Mouse (Mus musculus) heart, embryonic 11.5 days (tissue): ENCODE data around the gene Lce3b. TPM values are rescaled to one million over a fixed set of nuclear protein-coding genes. Genes with fewer than 3 reads are reported as not detected.

Source experiments
- ATAC-seq: fragments of 200-750 bp; cut with Nextera tagmentation; replicated peaks from 2 replicates; pipeline ENCODE4 v1.8.0; 2017; ENCODE audit warnings: moderate library complexity; ENCODE audit not compliant: insufficient number of reproducible peaks, low FRiP score, low TSS enrichment
- H3K27ac ChIP-seq: fragments of 300-500 bp; sonication (generic); 2 replicates; pipeline ENCODE4 v1.5.1; 2014; ENCODE audit warnings: mild to moderate bottlenecking, low read depth, low read length
- H3K27me3 ChIP-seq: fragments of 300-500 bp; sonication (generic); 2 replicates; pipeline ENCODE4 v1.6.1; 2014; ENCODE audit warnings: mild to moderate bottlenecking, low read length, mixed read lengths; ENCODE audit not compliant: control insufficient read depth, insufficient read depth
- H3K36me3 ChIP-seq: fragments of 300-500 bp; sonication (generic); 2 replicates; pipeline ENCODE4 v1.6.1; 2014; ENCODE audit warnings: mild to moderate bottlenecking, low read length, moderate library complexity, mixed read lengths; ENCODE audit not compliant: control insufficient read depth, insufficient read depth
- H3K4me1 ChIP-seq: fragments of 300-500 bp; sonication (generic); 2 replicates; pipeline ENCODE4 v1.6.1; 2014; ENCODE audit warnings: low read length; ENCODE audit not compliant: control insufficient read depth, insufficient read depth
- H3K4me2 ChIP-seq: fragments of 300-500 bp; sonication (generic); 2 replicates; pipeline ENCODE4 v1.6.1; 2014; ENCODE audit warnings: mild to moderate bottlenecking, moderate library complexity
- H3K4me3 ChIP-seq: fragments of 300-500 bp; sonication (generic); 2 replicates; pipeline ENCODE4 v1.5.1; 2014; ENCODE audit warnings: low read depth, low read length
- H3K9ac ChIP-seq: fragments of 300-500 bp; sonication (generic); 2 replicates; pipeline ENCODE4 v1.6.1; 2014; ENCODE audit warnings: mild to moderate bottlenecking, low read depth, low read length, moderate library complexity
- H3K9me3 ChIP-seq: fragments of 300-500 bp; sonication (generic); replicated peaks from 2 replicates; pipeline ENCODE4 v1.6.1; 2016; ENCODE audit warnings: low read length; ENCODE audit not compliant: control insufficient read depth
- WGBS: fragments of 180-500 bp; shearing (Covaris S2); extraction: QIAGEN DNeasy Blood & Tissue Kit; methylation state at CpG from one replicate; pipeline ENCODE4 v1.1.7; 2014; ENCODE audit not compliant: insufficient replicate concordance; 5-methylcytosine and 5-hydroxymethylcytosine counted together
- polyA plus RNA-seq: library from polyadenylated mRNA; unstranded; fragments of >200 nt; fragmentation: Nextera tagmentation; extraction: Ambion mirVana; gene quantifications from 2 replicates; pipeline ENCODE4 v1.2.1, GENCODE M21; 2014

The Lce3b gene
- polyA plus RNA-seq, result not detected in 2 replicates

DNA sequence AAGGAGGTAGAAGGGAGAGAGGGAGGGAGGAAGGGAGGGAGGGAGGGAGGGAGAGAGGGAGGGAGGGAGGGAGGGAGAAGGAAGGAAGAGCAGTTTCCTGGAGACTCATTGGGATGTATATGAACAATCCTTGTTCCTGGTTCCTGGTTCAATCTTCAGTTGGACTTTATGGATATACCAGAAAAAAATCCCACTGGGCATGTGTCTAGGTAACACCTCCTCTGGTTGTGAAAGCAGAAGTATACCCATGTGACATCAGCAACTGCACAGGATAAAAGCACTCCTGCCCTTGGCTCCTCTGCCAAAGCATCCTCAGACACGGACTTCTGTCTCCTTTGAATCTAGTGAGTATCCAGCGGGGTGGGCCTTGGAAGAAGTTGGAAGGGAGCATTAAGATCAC is at the start of gene Lce3b:
TSS of gene Lce3b (plus strand) at position 301 of the 400 bp plus-strand sequence.
- no peaks in the 10 kb centered on the region for H3K27me3 ChIP-seq
- H3K4me3 ChIP-seq, result no peak within 1 kb of the TSS
- H3K36me3 ChIP-seq, result no peaks in the 10 kb centered on the region
- no peak within 1 kb of the TSS for H3K9ac ChIP-seq
- no peaks in the 10 kb centered on the region for H3K9me3 ChIP-seq
- ATAC-seq, result no peak
- H3K27ac ChIP-seq, result no peak within 1 kb of the TSS
- WGBS, result 59% methylated on average over 2 of the region's 2 CpGs
- no peak within 1 kb of the TSS for H3K4me2 ChIP-seq
- H3K4me1 ChIP-seq, result no peaks in the 10 kb centered on the region

DNA sequence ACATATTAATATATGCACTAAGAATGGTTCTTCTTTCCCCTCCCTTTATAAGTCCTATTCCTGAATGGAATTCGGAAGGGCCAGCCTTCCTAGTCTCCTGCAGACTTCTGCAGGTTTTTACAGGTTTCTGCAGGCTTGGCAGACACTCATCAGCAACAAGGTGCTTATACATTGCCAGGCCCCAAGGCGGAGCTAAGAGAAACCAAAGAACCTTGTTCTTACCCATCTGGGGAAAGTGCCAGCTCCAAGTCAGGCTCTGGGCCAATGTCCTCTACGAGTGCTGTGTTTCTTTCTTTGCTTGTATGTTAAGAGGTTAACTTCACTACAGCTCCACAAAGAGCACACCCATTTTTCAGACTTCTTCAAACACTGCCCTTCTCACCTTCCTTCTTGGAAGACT is 38.7 kb upstream of the Lce3b start:
- ATAC-seq, result no peak
- 70% methylated on average over 3 of the region's 3 CpGs for WGBS
- H3K9ac ChIP-seq, result no peak overlapping the region
- no peak overlapping the region for H3K4me2 ChIP-seq
- H3K27me3 ChIP-seq, result no peaks in the 10 kb centered on the region
- H3K4me3 ChIP-seq, result no peak overlapping the region
- no peaks in the 10 kb centered on the region for H3K9me3 ChIP-seq
- no peak overlapping the region for H3K27ac ChIP-seq
- H3K36me3 ChIP-seq, result no peaks in the 10 kb centered on the region
- no peaks in the 10 kb centered on the region for H3K4me1 ChIP-seq

DNA sequence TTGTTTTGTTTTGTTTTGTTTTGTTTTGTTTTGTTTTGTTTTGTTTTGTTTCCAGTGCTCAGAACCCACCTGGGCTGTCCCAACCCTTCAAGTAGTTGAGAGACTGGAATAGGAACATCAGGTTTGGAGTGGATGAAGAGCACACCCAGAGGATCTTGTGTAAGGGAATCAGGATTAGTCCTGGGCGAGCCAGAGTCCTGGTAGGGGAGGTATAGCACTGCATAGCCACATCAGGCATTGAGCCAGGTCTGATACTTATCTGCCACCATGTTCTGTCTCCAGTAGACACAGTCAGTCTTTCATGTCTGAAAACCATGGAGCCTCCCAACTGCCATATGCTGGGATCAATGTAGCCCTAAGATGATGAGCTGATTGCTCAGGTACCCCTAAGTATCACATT is 38.3 kb upstream of the Lce3b start:
- no peaks in the 10 kb centered on the region for H3K27me3 ChIP-seq
- H3K4me1 ChIP-seq, result no peaks in the 10 kb centered on the region
- H3K9ac ChIP-seq, result no peak overlapping the region
- H3K36me3 ChIP-seq, result no peaks in the 10 kb centered on the region
- H3K9me3 ChIP-seq, result no peaks in the 10 kb centered on the region
- no peak for ATAC-seq
- no peak overlapping the region for H3K4me2 ChIP-seq
- no peak overlapping the region for H3K27ac ChIP-seq
- no peak overlapping the region for H3K4me3 ChIP-seq
- WGBS, result 44% methylated on average over 1 of the region's 1 CpGs

DNA sequence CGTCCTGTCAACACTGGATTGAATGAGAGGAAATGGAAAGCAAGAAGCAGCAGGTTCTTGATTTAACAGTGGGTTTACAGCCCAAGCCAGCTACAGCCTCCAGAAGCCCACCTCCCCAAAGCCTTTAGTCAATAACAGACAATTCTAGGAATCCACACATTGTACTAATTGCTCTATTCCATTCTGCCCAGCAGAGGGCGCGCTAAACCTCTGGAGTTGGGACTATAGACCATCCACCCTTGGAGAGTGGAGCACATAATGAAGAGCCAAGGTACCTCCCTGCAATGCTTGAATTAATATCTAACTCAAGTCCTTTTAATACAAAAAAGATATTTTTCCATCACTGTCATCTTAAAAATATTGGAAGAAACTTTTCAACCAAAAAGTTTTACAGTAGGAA is 29.8 kb upstream of the Lce3b start:
- 21% methylated on average over 3 of the region's 3 CpGs for WGBS

DNA sequence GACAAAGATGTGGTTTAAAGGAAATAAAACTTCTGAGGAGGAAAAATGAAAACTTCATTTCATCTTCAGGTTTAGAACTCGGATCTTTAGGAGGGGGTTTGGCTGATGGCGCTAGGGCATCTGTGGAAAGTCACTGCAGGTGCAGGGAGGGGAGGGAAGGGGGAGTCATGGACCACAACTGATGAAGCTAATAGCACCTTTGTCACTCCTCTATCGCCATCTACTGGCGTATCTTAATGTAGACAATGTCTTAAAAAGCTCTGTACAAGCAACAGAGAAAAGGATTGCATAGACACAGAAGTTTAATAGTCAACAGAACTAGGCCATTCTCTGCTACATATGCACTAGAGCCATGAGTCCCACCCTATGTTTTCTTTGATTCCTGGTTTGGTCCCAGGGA is 29.1 kb upstream of the Lce3b start:
- Histone ChIP-seq H3K9me3 (no peaks in the 10 kb centered on the region), H3K4me1 (no peaks in the 10 kb centered on the region), H3K9ac (no peak overlapping the region), H3K27ac (no peak overlapping the region), H3K4me3 (no peak overlapping the region), H3K27me3 (no peaks in the 10 kb centered on the region), H3K4me2 (no peak overlapping the region), H3K36me3 (no peaks in the 10 kb centered on the region)
- 30% methylated on average over 4 of the region's 4 CpGs for WGBS
- ATAC-seq, result no peak

More for the DNA sequence above, 29.8 kb upstream of the Lce3b start:
- Histone ChIP-seq H3K4me2 (no peak overlapping the region), H3K4me1 (no peaks in the 10 kb centered on the region), H3K27me3 (no peaks in the 10 kb centered on the region), H3K27ac (no peak overlapping the region), H3K9me3 (no peaks in the 10 kb centered on the region), H3K9ac (no peak overlapping the region), H3K36me3 (no peaks in the 10 kb centered on the region), H3K4me3 (no peak overlapping the region)
- no peak for ATAC-seq

DNA sequence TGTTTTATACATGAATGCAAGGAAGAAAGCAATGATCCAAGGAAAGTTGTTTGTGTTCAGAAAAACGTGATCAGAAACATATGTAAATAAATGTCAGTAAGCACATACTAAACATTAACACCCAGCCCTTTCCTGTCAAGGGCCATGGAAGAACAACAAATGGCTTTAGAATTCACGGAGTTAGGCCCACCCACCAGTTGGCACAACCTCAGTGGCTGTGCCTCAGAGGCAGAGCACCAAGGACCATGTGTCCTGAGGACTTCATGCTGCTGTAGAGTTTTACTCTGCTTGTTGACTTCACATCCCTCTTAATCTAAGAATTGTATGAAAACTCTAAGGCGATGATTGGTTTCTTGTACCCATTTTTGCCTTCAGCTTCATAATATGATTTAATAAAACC is 27.6 kb upstream of the Lce3b start:
- Histone ChIP-seq H3K4me3 (no peak overlapping the region), H3K27me3 (no peaks in the 10 kb centered on the region), H3K4me2 (no peak overlapping the region), H3K4me1 (no peaks in the 10 kb centered on the region), H3K9ac (no peak overlapping the region), H3K27ac (no peak overlapping the region), H3K36me3 (no peaks in the 10 kb centered on the region), H3K9me3 (no peaks in the 10 kb centered on the region)
- 44% methylated on average over 3 of the region's 3 CpGs for WGBS
- no peak for ATAC-seq

DNA sequence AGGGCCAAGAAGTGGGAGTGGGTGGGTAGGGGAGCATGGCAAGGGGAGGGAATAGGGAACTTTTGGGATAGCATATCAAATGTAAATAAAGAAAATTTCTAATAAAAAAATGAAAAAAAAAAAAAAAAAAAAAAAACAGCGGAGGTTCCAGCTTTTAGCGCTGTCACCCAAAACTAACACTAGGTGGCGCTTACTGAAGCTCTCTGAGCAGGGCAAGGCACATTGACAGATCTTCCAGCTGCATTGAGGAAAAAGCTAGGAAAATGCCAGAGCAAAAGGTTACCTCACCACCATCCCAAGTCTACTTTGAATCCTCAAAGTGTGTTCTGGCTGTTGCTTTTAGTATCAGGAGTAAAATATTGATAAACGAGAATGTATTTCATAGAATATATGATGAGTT is 25.2 kb upstream of the Lce3b start:
- H3K27ac ChIP-seq, result no peak overlapping the region
- H3K4me1 ChIP-seq, result no peaks in the 10 kb centered on the region
- ATAC-seq, result no peak
- no peak overlapping the region for H3K9ac ChIP-seq
- H3K4me2 ChIP-seq, result no peak overlapping the region
- H3K4me3 ChIP-seq, result no peak overlapping the region
- H3K36me3 ChIP-seq, result no peaks in the 10 kb centered on the region
- no peaks in the 10 kb centered on the region for H3K9me3 ChIP-seq
- H3K27me3 ChIP-seq, result no peaks in the 10 kb centered on the region
- WGBS, result 24% methylated on average over 4 of the region's 4 CpGs

DNA sequence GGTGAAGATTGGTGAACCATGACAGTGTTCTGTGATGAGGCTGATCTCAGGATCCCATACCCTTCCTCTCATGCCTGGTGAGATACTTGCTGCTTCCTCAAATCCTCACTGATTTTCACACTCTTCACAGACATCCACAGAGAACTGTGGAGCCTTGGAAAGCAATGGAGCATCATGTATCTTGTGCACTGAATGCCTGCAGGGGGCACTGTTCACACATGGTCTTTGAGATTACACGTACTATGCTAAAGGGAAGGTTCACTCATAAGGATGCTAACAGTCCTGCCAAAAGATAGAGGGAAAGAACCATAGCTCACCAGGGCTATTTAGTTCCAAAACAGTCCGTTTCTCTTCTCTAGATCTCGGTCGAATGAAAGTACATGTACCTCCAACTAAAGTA is 12.4 kb upstream of the Lce3b start:
- no peaks in the 10 kb centered on the region for H3K4me1 ChIP-seq
- WGBS, result 54% methylated on average over 4 of the region's 4 CpGs
- H3K9me3 ChIP-seq, result no peaks in the 10 kb centered on the region
- H3K4me3 ChIP-seq, result no peak overlapping the region
- H3K27me3 ChIP-seq, result no peaks in the 10 kb centered on the region
- ATAC-seq, result no peak
- no peaks in the 10 kb centered on the region for H3K36me3 ChIP-seq
- no peak overlapping the region for H3K9ac ChIP-seq
- no peak overlapping the region for H3K4me2 ChIP-seq
- H3K27ac ChIP-seq, result no peak overlapping the region

DNA sequence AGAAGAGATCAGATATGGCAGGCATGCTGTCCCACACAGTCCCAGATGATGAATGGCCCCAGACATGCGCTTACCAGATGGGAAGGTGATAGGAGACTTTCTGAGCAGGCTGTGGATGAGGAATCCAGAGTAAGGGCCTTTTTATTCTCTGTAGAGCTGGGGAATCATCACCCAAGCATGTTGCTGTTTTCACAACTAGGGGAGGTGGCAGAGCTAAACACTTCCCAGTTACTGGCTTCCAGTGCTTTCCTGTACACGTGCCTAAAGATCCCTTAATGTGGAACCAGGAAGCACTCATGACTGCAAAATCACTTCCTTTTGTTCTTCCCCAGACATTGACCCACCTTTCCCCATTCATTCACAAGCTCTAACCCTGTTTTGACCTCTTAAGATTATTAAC is 6.6 kb upstream of the Lce3b start, which contains the start of gene Lce3a:
TSS of gene Lce3a (minus strand) at position 101 of the 400 bp plus-strand sequence.
- no peak within 1 kb of the TSS for H3K9ac ChIP-seq
- H3K27ac ChIP-seq, result no peak within 1 kb of the TSS
- no peak within 1 kb of the TSS for H3K4me3 ChIP-seq
- no peak within 1 kb of the TSS for H3K4me2 ChIP-seq
- H3K4me1 ChIP-seq, result no peaks in the 10 kb centered on the region
- no peaks in the 10 kb centered on the region for H3K36me3 ChIP-seq
- no peaks in the 10 kb centered on the region for H3K27me3 ChIP-seq
- no peaks in the 10 kb centered on the region for H3K9me3 ChIP-seq
- ATAC-seq, result no peak
- WGBS, result 57% methylated on average over 2 of the region's 2 CpGs
